ENCODE assay signal across 22 mouse cellular contexts in the genomic region with DNA sequence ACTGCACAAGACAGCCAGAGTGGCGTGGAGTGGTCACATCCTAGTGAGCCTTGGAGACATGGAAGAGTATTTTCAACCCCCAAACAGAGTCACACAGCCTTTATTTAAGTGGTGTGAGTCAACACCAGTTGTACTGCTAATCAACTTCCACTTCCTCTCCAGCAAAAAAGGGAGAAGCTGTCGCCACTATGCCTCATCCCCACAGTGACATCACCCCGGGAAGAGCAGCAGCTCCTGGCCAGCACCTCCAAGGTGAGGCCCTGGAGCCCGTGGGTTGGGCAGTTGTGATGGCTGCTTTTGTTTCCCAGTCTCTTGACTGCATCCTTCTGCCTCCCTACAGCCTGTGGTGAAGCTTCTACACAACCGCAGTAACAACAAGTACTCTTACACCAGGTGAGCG. TPM values are rescaled to one million over a fixed set of nuclear protein-coding genes. Genes with fewer than 3 reads are reported as not detected.
A peak's percentile ranks its signal among the peaks of the same experiment; 100 is the strongest.
DNase-seq lines count a peak whose midpoint lies in the region; ATAC-seq and TF ChIP-seq lines count a peak whose summit lies in the region.
"Had no signal": no experiment of that assay in that cellular context is flagged by ENCODE, and none has a peak within 500 bp of the region (broad histone marks: within the 10 kb centered on the region; RNA-seq: fewer than 3 reads in every experiment).

No protein-coding gene starts in this region.

- no peaks in the 10 kb centered on the region for H3K9me3 ChIP-seq in embryonic facial prominence, embryonic 13.5 days
- peaks cover 4% of the 10 kb centered on the region; the same call in 1 of the 2 replicates for H3K9me3 ChIP-seq in embryonic facial prominence, embryonic 10.5 days
- H3K9me3 ChIP-seq in midbrain, embryonic 11.5 days (ENCODE audit: control insufficient read depth, low read length), result no peaks in the 10 kb centered on the region
- no peaks in the 10 kb centered on the region for H3K9me3 ChIP-seq in midbrain, postnatal 0 days (ENCODE audit: low read length)
- H3K9me3 ChIP-seq in kidney, embryonic 16.5 days (ENCODE audit: low read length), result no peaks in the 10 kb centered on the region
- H3K9me3 ChIP-seq: heart, embryonic 10.5 days; hindbrain, embryonic 12.5 days; limb, embryonic 13.5 days; liver, embryonic 13.5 days; stomach, embryonic 15.5 days had no signal

- H3K27ac ChIP-seq in embryonic facial prominence, embryonic 13.5 days, result no peak overlapping the region
- no peak overlapping the region for H3K27ac ChIP-seq in embryonic facial prominence, embryonic 10.5 days (replicated peaks)
- H3K27ac ChIP-seq in midbrain, embryonic 11.5 days (ENCODE audit: low read depth, low read length), result no peak overlapping the region
- no peak overlapping the region for H3K27ac ChIP-seq in midbrain, postnatal 0 days (ENCODE audit: low read depth, low read length)
- H3K27ac ChIP-seq in kidney, embryonic 16.5 days (ENCODE audit: low read length), result no peak overlapping the region
- H3K27ac ChIP-seq: heart, embryonic 10.5 days; hindbrain, embryonic 12.5 days; limb, embryonic 13.5 days; liver, embryonic 13.5 days; stomach, embryonic 15.5 days had no signal

- no peaks in the 10 kb centered on the region for H3K27me3 ChIP-seq in embryonic facial prominence, embryonic 13.5 days
- no peaks in the 10 kb centered on the region for H3K27me3 ChIP-seq in embryonic facial prominence, embryonic 10.5 days (replicated peaks; ENCODE audit: low read depth, poor library complexity, severe bottlenecking)
- no peaks in the 10 kb centered on the region for H3K27me3 ChIP-seq in midbrain, embryonic 11.5 days (ENCODE audit: control insufficient read depth, insufficient read depth, low read length)
- H3K27me3 ChIP-seq in midbrain, postnatal 0 days (ENCODE audit: insufficient read depth, low read length), result no peaks in the 10 kb centered on the region
- no peaks in the 10 kb centered on the region for H3K27me3 ChIP-seq in kidney, embryonic 16.5 days (ENCODE audit: insufficient read depth, low read length)
- H3K27me3 ChIP-seq: hindbrain, embryonic 12.5 days; limb, embryonic 13.5 days; liver, embryonic 13.5 days; stomach, embryonic 15.5 days had no signal

- WGBS in embryonic facial prominence, embryonic 13.5 days, result 54% methylated on average over 6 of the region's 6 CpGs
- 50% methylated on average over 6 of the region's 6 CpGs for WGBS in embryonic facial prominence, embryonic 10.5 days
- WGBS in midbrain, embryonic 11.5 days, result 52% methylated on average over 6 of the region's 6 CpGs
- 51% methylated on average over 6 of the region's 6 CpGs for WGBS in midbrain, postnatal 0 days
- WGBS in kidney, embryonic 16.5 days, result 40% methylated on average over 6 of the region's 6 CpGs

- DNase-seq in embryonic facial prominence, embryonic 10.5 days (ENCODE audit: low spot score), result no peak
- DNase-seq in midbrain, embryonic 11.5 days (ENCODE audit: low spot score, missing footprints), result peak; percentile 62
- no peak for DNase-seq in midbrain, postnatal 0 days (ENCODE audit: low spot score)
- no peak for DNase-seq in gastrocnemius, postnatal 10 days
- DNase-seq in embryo, embryonic 10 days (ENCODE audit: low spot score), result no peak
- DNase-seq: adrenal gland, adult 2 months; cerebellum, postnatal 36 days; kidney, adult 18-20 months; kidney, postnatal 10 days; liver, embryonic 13.5 days; lung, embryonic 14.5 days; retina, postnatal 1 day had no signal

- no peaks in the 10 kb centered on the region for H3K4me1 ChIP-seq in embryonic facial prominence, embryonic 13.5 days
- H3K4me1 ChIP-seq in embryonic facial prominence, embryonic 10.5 days, result peaks cover 13% of the 10 kb centered on the region; the same call in 1 of the 2 replicates
- H3K4me1 ChIP-seq in midbrain, embryonic 11.5 days (ENCODE audit: control insufficient read depth, insufficient read depth, low read length), result peaks cover 7% of the 10 kb centered on the region; the same call in 1 of the 2 replicates
- H3K4me1 ChIP-seq in midbrain, postnatal 0 days (ENCODE audit: insufficient read depth, low read length), result no peaks in the 10 kb centered on the region
- no peaks in the 10 kb centered on the region for H3K4me1 ChIP-seq in kidney, embryonic 16.5 days (ENCODE audit: insufficient read depth, low read length)
- H3K4me1 ChIP-seq: limb, embryonic 13.5 days; stomach, embryonic 15.5 days had no signal

- no peak for TF ChIP-seq CTCF in midbrain, postnatal 0 days (IDR thresholded peaks at IDR 0.05)

- ATAC-seq in embryonic facial prominence, embryonic 13.5 days (ENCODE audit: insufficient number of reproducible peaks, insufficient read depth, low FRiP score, low TSS enrichment, low read depth), result no peak
- ATAC-seq in midbrain, embryonic 11.5 days (ENCODE audit: low FRiP score), result no peak
- ATAC-seq in midbrain, postnatal 0 days (ENCODE audit: low FRiP score), result no peak
- peak; percentile 66 for ATAC-seq in megakaryocyte, adult 5-6 weeks (ENCODE audit: poor library complexity, severe bottlenecking)
- ATAC-seq in kidney, embryonic 16.5 days (ENCODE audit: low FRiP score, low TSS enrichment), result no peak

- peaks cover 49% of the 10 kb centered on the region for H3K36me3 ChIP-seq in embryonic facial prominence, embryonic 13.5 days
- H3K36me3 ChIP-seq in embryonic facial prominence, embryonic 10.5 days (replicated peaks), result peaks cover 86% of the 10 kb centered on the region
- peaks cover 15% of the 10 kb centered on the region; the same call in 1 of the 2 replicates for H3K36me3 ChIP-seq in midbrain, embryonic 11.5 days (ENCODE audit: control insufficient read depth, insufficient read depth, low read length)
- H3K36me3 ChIP-seq in midbrain, postnatal 0 days (ENCODE audit: insufficient read depth, low read length), result peaks cover 42% of the 10 kb centered on the region
- H3K36me3 ChIP-seq in kidney, embryonic 16.5 days (ENCODE audit: insufficient read depth, low read length), result peaks cover 12% of the 10 kb centered on the region; the same call in 1 of the 2 replicates

- H3K9ac ChIP-seq in embryonic facial prominence, embryonic 13.5 days, result 0 out of 2 replicates have a peak overlapping the region, but pooled peaks have one; percentile 11
- H3K9ac ChIP-seq in midbrain, embryonic 11.5 days (ENCODE audit: low read length), result no peak overlapping the region
- H3K9ac ChIP-seq in midbrain, postnatal 0 days (replicated peaks; ENCODE audit: low read length, poor library complexity, severe bottlenecking), result no peak overlapping the region
- H3K9ac ChIP-seq in kidney, embryonic 16.5 days (replicated peaks; ENCODE audit: low read length), result no peak overlapping the region
- H3K9ac ChIP-seq: hindbrain, embryonic 12.5 days; limb, embryonic 13.5 days; liver, embryonic 13.5 days; lung, embryonic 14.5 days; stomach, embryonic 15.5 days had no signal

- H3K4me2 ChIP-seq in embryonic facial prominence, embryonic 13.5 days, result no peak overlapping the region
- H3K4me2 ChIP-seq in midbrain, embryonic 11.5 days, result no peak overlapping the region
- H3K4me2 ChIP-seq in midbrain, postnatal 0 days (ENCODE audit: low read depth, low read length, poor library complexity, severe bottlenecking), result no peak overlapping the region
- H3K4me2 ChIP-seq in kidney, embryonic 16.5 days (replicated peaks; ENCODE audit: low read depth, low read length), result no peak overlapping the region
- H3K4me2 ChIP-seq: hindbrain, embryonic 12.5 days; limb, embryonic 13.5 days; liver, embryonic 13.5 days; lung, embryonic 14.5 days; stomach, embryonic 15.5 days had no signal

- H3K4me3 ChIP-seq in embryonic facial prominence, embryonic 13.5 days, result no peak overlapping the region
- no peak overlapping the region for H3K4me3 ChIP-seq in embryonic facial prominence, embryonic 10.5 days
- no peak overlapping the region for H3K4me3 ChIP-seq in midbrain, embryonic 11.5 days (ENCODE audit: low read depth, low read length)
- H3K4me3 ChIP-seq in midbrain, postnatal 0 days (ENCODE audit: low read depth, low read length), result no peak overlapping the region
- no peak overlapping the region for H3K4me3 ChIP-seq in kidney, embryonic 16.5 days (ENCODE audit: low read length)
- H3K4me3 ChIP-seq: erythroblast, embryonic 14.5 days; heart, embryonic 10.5 days; hindbrain, embryonic 12.5 days; limb, embryonic 13.5 days; liver, embryonic 13.5 days; stomach, embryonic 15.5 days had no signal

RNA-seq across cellular contexts. Expression of gene Asphd1, which starts 8.2 kb away (rescaled TPM):
- polyA plus RNA-seq in embryonic facial prominence, embryonic 13.5 days (2015; fragmentation: Nextera tagmentation; extraction: Ambion mirVana), result 0.13 and 0.25 TPM in 2 replicates
- polyA plus RNA-seq in embryonic facial prominence, embryonic 10.5 days (2016; fragmentation: Nextera tagmentation; extraction: Ambion mirVana), result 0.14 and 0.15 TPM in 2 replicates
- 1.2 and 1.5 TPM in 2 replicates for polyA plus RNA-seq in midbrain, embryonic 11.5 days (2014; fragmentation: Nextera tagmentation; extraction: Ambion mirVana)
- 32.3 and 44.5 TPM in 2 replicates for total RNA-seq in midbrain, postnatal 0 days (2014; rRNA removed)
- polyA plus RNA-seq in midbrain, postnatal 0 days (2015; fragmentation: Nextera tagmentation; extraction: Ambion mirVana), result 16.2 and 17.6 TPM in 2 replicates
- total RNA-seq in megakaryocyte, adult 5-6 weeks (2015), result not detected in 2 replicates
- not detected in 2 replicates for total RNA-seq in megakaryocyte, adult 5-6 weeks (2017)
- 0.12 and 0.24 TPM in 2 replicates for polyA plus RNA-seq in kidney, embryonic 16.5 days (2015; fragmentation: Nextera tagmentation; extraction: Ambion mirVana)
- total RNA-seq in gastrocnemius, postnatal 10 days (2021), result under 1 TPM in 1 of 2 experiments, not detected in 1; 0.35 TPM
- polyA plus RNA-seq: erythroblast, embryonic 14.5 days; heart, embryonic 10.5 days; heart, postnatal 0 days; liver, embryonic 13.5 days; thymus, postnatal 0 days had no signal

RNA-seq across cellular contexts. Expression of gene Sez6l2, which starts 9.2 kb away (rescaled TPM):
- polyA plus RNA-seq in embryonic facial prominence, embryonic 13.5 days (2015; fragmentation: Nextera tagmentation; extraction: Ambion mirVana), result 0.76 and 0.77 TPM in 2 replicates
- 0.77 and 1.2 TPM in 2 replicates for polyA plus RNA-seq in embryonic facial prominence, embryonic 10.5 days (2016; fragmentation: Nextera tagmentation; extraction: Ambion mirVana)
- polyA plus RNA-seq in midbrain, embryonic 11.5 days (2014; fragmentation: Nextera tagmentation; extraction: Ambion mirVana), result 7.8 and 9.9 TPM in 2 replicates
- total RNA-seq in midbrain, postnatal 0 days (2014; rRNA removed), result 235 and 283 TPM in 2 replicates
- polyA plus RNA-seq in midbrain, postnatal 0 days (2015; fragmentation: Nextera tagmentation; extraction: Ambion mirVana), result 66.2 and 72.8 TPM in 2 replicates
- total RNA-seq in megakaryocyte, adult 5-6 weeks (2015), result 2.9 TPM in 1 of 2 replicates, not detected in the other
- 0.16 and 0.33 TPM in 2 replicates for total RNA-seq in megakaryocyte, adult 5-6 weeks (2017)
- 0.86 and 1.6 TPM in 2 replicates for polyA plus RNA-seq in kidney, embryonic 16.5 days (2015; fragmentation: Nextera tagmentation; extraction: Ambion mirVana)
- total RNA-seq in gastrocnemius, postnatal 10 days (2021), result 10 to 100 TPM in 1 of 2 experiments, 1 to 10 TPM in 1; 5.9 to 10.5 TPM

RNA-seq across cellular contexts. Expression of gene Kctd13, which starts 12.5 kb away (rescaled TPM):
- polyA plus RNA-seq in embryonic facial prominence, embryonic 13.5 days (2015; fragmentation: Nextera tagmentation; extraction: Ambion mirVana), result 17.8 and 19.8 TPM in 2 replicates
- 20.2 and 21.3 TPM in 2 replicates for polyA plus RNA-seq in embryonic facial prominence, embryonic 10.5 days (2016; fragmentation: Nextera tagmentation; extraction: Ambion mirVana)
- 26.5 and 26.8 TPM in 2 replicates for polyA plus RNA-seq in midbrain, embryonic 11.5 days (2014; fragmentation: Nextera tagmentation; extraction: Ambion mirVana)
- 129 and 150 TPM in 2 replicates for total RNA-seq in midbrain, postnatal 0 days (2014; rRNA removed)
- 166 and 167 TPM in 2 replicates for polyA plus RNA-seq in midbrain, postnatal 0 days (2015; fragmentation: Nextera tagmentation; extraction: Ambion mirVana)
- total RNA-seq in megakaryocyte, adult 5-6 weeks (2015), result 7.3 and 12.0 TPM in 2 replicates
- 10.9 and 19.0 TPM in 2 replicates for total RNA-seq in megakaryocyte, adult 5-6 weeks (2017)
- polyA plus RNA-seq in kidney, embryonic 16.5 days (2015; fragmentation: Nextera tagmentation; extraction: Ambion mirVana), result 16.5 and 17.7 TPM in 2 replicates
- 1 to 10 TPM; 3.7 to 5.0 TPM for total RNA-seq in gastrocnemius, postnatal 10 days (2021)

RNA-seq across cellular contexts. Expression of gene Tmem219, which starts 18.5 kb away (rescaled TPM):
- polyA plus RNA-seq in embryonic facial prominence, embryonic 13.5 days (2015; fragmentation: Nextera tagmentation; extraction: Ambion mirVana), result 28.3 and 28.6 TPM in 2 replicates
- polyA plus RNA-seq in embryonic facial prominence, embryonic 10.5 days (2016; fragmentation: Nextera tagmentation; extraction: Ambion mirVana), result 16.7 and 21.3 TPM in 2 replicates
- polyA plus RNA-seq in midbrain, embryonic 11.5 days (2014; fragmentation: Nextera tagmentation; extraction: Ambion mirVana), result 25.6 and 26.5 TPM in 2 replicates
- total RNA-seq in midbrain, postnatal 0 days (2014; rRNA removed), result 22.8 and 24.7 TPM in 2 replicates
- 36.4 and 38.2 TPM in 2 replicates for polyA plus RNA-seq in midbrain, postnatal 0 days (2015; fragmentation: Nextera tagmentation; extraction: Ambion mirVana)
- total RNA-seq in megakaryocyte, adult 5-6 weeks (2015), result 47.9 and 50.9 TPM in 2 replicates
- total RNA-seq in megakaryocyte, adult 5-6 weeks (2017), result 44.9 and 45.5 TPM in 2 replicates
- 33.8 and 34.1 TPM in 2 replicates for polyA plus RNA-seq in kidney, embryonic 16.5 days (2015; fragmentation: Nextera tagmentation; extraction: Ambion mirVana)
- total RNA-seq in gastrocnemius, postnatal 10 days (2021), result 10 to 100 TPM; 16.2 to 17.3 TPM

RNA-seq across cellular contexts. Expression of gene Cdipt, which starts 34.5 kb away (rescaled TPM):
- 95.8 and 97.0 TPM in 2 replicates for polyA plus RNA-seq in embryonic facial prominence, embryonic 13.5 days (2015; fragmentation: Nextera tagmentation; extraction: Ambion mirVana)
- polyA plus RNA-seq in embryonic facial prominence, embryonic 10.5 days (2016; fragmentation: Nextera tagmentation; extraction: Ambion mirVana), result 79.9 and 85.2 TPM in 2 replicates
- 66.4 and 67.4 TPM in 2 replicates for polyA plus RNA-seq in midbrain, embryonic 11.5 days (2014; fragmentation: Nextera tagmentation; extraction: Ambion mirVana)
- 193 and 244 TPM in 2 replicates for total RNA-seq in midbrain, postnatal 0 days (2014; rRNA removed)
- polyA plus RNA-seq in midbrain, postnatal 0 days (2015; fragmentation: Nextera tagmentation; extraction: Ambion mirVana), result 142 and 157 TPM in 2 replicates
- 46.1 and 48.5 TPM in 2 replicates for total RNA-seq in megakaryocyte, adult 5-6 weeks (2015)
- total RNA-seq in megakaryocyte, adult 5-6 weeks (2017), result 49.4 and 56.7 TPM in 2 replicates
- polyA plus RNA-seq in kidney, embryonic 16.5 days (2015; fragmentation: Nextera tagmentation; extraction: Ambion mirVana), result 135 and 137 TPM in 2 replicates
- 10 to 100 TPM; 38.3 to 39.9 TPM for total RNA-seq in gastrocnemius, postnatal 10 days (2021)
